Mouse (Mus musculus) myocyte (in vitro differentiated cells): ENCODE measurements around the gene Mael.

Source experiments
- CEBPB ChIP-seq: IDR thresholded peaks from 2 replicates; pipeline ENCODE4 v1.6.1; 2011; ENCODE audit warnings: mild to moderate bottlenecking, moderate library complexity; ENCODE audit not compliant: poor library complexity, insufficient read depth, severe bottlenecking
- E2F4 ChIP-seq: IDR thresholded peaks from one replicate; pipeline ENCODE4 v1.6.1; 2011; ENCODE audit warnings: mild to moderate bottlenecking, control low read depth, moderate library complexity; ENCODE audit not compliant: insufficient read depth
- MAX ChIP-seq: IDR thresholded peaks from one replicate; pipeline ENCODE4 v1.6.1; 2011; ENCODE audit warnings: low read depth, mild to moderate bottlenecking, control low read depth
- MYOD1 ChIP-seq, 3 experiments: IDR thresholded peaks; one replicate each; pipeline ENCODE4 v1.6.1; 2011; ENCODE audit warnings: control low read depth in 2 of 3, low read depth in 2 of 3, mild to moderate bottlenecking in 2 of 3, moderate library complexity in 1 of 3; ENCODE audit not compliant: insufficient read length in 2 of 3, control insufficient read depth in 1 of 3
- MYOG ChIP-seq, 3 experiments: IDR thresholded peaks; one replicate each; pipeline ENCODE4 v1.6.1; 2011; ENCODE audit warnings: control low read depth in 2 of 3, low read depth in 2 of 3, mild to moderate bottlenecking in 2 of 3; ENCODE audit not compliant: insufficient read length in 2 of 3, control insufficient read depth in 1 of 3, insufficient read depth in 1 of 3
- POLR2A ChIP-seq: IDR thresholded peaks from one replicate; pipeline ENCODE4 v1.6.1; 2011; ENCODE audit warnings: low read depth, mild to moderate bottlenecking, control low read depth, moderate library complexity; ENCODE audit not compliant: insufficient read length
- POLR2AphosphoS2 ChIP-seq: IDR thresholded peaks from one replicate; pipeline ENCODE4 v1.6.1; 2011; ENCODE audit warnings: low read depth, control low read depth; ENCODE audit not compliant: insufficient read length
- REST ChIP-seq: IDR thresholded peaks from one replicate; pipeline ENCODE4 v1.6.1; 2011; ENCODE audit warnings: mild to moderate bottlenecking, control low read depth, moderate library complexity; ENCODE audit not compliant: insufficient read depth, insufficient read length
- SRF ChIP-seq: IDR thresholded peaks from one replicate; pipeline ENCODE4 v1.6.1; 2011; ENCODE audit warnings: low read depth; ENCODE audit not compliant: control insufficient read depth, insufficient read length
- TCF12 ChIP-seq: IDR thresholded peaks from one replicate; pipeline ENCODE4 v1.6.1; 2011; ENCODE audit warnings: mild to moderate bottlenecking, control low read depth; ENCODE audit not compliant: poor library complexity, insufficient read depth, severe bottlenecking
- TCF3 ChIP-seq: IDR thresholded peaks from one replicate; pipeline ENCODE4 v1.6.1; 2011; ENCODE audit warnings: low read depth, control low read depth; ENCODE audit not compliant: insufficient read length
- USF1 ChIP-seq: IDR thresholded peaks from one replicate; pipeline ENCODE4 v1.6.1; 2011; ENCODE audit warnings: low read depth, mild to moderate bottlenecking, control low read depth, moderate library complexity

DNA sequence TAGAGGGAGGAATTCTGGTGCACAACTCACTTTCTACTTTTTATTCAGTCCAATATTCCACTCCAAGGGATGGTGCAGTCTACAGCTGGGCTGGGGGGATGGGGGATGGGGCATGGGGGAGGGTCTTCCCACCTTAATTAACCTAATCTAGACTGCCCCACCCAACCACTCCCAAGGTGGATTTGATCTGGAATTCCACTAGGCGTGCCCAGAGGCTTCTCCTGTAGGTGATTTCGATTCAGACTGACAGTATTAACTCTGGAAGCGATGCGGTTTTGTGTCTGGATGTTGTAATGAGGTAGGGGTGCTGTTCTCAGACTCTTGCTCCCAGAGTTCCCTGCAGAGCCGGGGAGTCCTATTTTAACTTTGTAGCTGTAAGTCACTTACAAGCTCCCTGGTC lies 78.4 kb downstream of the Mael start:
- no peak for TF ChIP-seq USF1
- TF ChIP-seq POLR2A: no peak
- TF ChIP-seq POLR2AphosphoS2: no peak
- TF ChIP-seq E2F4: no peak
- TF ChIP-seq TCF12: no peak
- no peak for TF ChIP-seq MAX
- no peak for TF ChIP-seq CEBPB
- TF ChIP-seq MYOG (IDR thresholded peaks at IDR 0.05; ENCODE audit: control insufficient read depth in 1 of 3, insufficient read depth in 1 of 3, insufficient read length in 2 of 3, low read depth in 2 of 3): no peak
- TF ChIP-seq MYOD1 (IDR thresholded peaks at IDR 0.05; ENCODE audit: control insufficient read depth in 1 of 3, insufficient read length in 2 of 3, low read depth in 2 of 3): no peak
- TF ChIP-seq TCF3: no peak
- TF ChIP-seq REST: no peak
- no peak for TF ChIP-seq SRF
